Mouse (Mus musculus) liver, embryonic 11.5 days (tissue): ENCODE data around the gene Pole3. TPM values are rescaled to one million over a fixed set of nuclear protein-coding genes. Genes with fewer than 3 reads are reported as not detected.

Source experiments
- ATAC-seq: fragments of 200-750 bp; cut with Nextera tagmentation; replicated peaks from 2 replicates; pipeline ENCODE4 v1.8.0; 2017; ENCODE audit warnings: moderate number of reproducible peaks, mild to moderate bottlenecking, moderate TSS enrichment, moderate library complexity; ENCODE audit not compliant: low FRiP score
- DNase-seq: peaks from one replicate; pipeline ENCODE4 v3.0.0-alpha.2; 2017; ENCODE audit warnings: low spot score
- H3K27ac ChIP-seq: fragments of 300-500 bp; sonication (generic); 2 replicates; pipeline ENCODE4 v1.5.1; 2014; ENCODE audit warnings: mild to moderate bottlenecking, low read depth, low read length, control low read depth
- H3K27me3 ChIP-seq: fragments of 300-500 bp; sonication (generic); replicated peaks from 2 replicates; pipeline ENCODE4 v1.6.1; 2014; ENCODE audit warnings: low read length, mixed read lengths; ENCODE audit not compliant: control insufficient read depth, insufficient read depth
- H3K36me3 ChIP-seq: fragments of 300-500 bp; sonication (generic); 2 replicates; pipeline ENCODE4 v1.6.1; 2014; ENCODE audit warnings: mild to moderate bottlenecking, low read length, moderate library complexity, mixed read lengths; ENCODE audit not compliant: control insufficient read depth, insufficient read depth
- H3K4me1 ChIP-seq: fragments of 300-500 bp; sonication (generic); replicated peaks from 2 replicates; pipeline ENCODE4 v1.6.1; 2014; ENCODE audit warnings: low read length, mixed read lengths; ENCODE audit not compliant: control insufficient read depth, insufficient read depth
- H3K4me2 ChIP-seq: fragments of 300-500 bp; sonication (generic); 2 replicates; pipeline ENCODE4 v1.6.1; 2014; ENCODE audit warnings: mild to moderate bottlenecking, control low read depth, moderate library complexity
- H3K4me3 ChIP-seq: fragments of 300-500 bp; sonication (generic); 2 replicates; pipeline ENCODE4 v1.5.1; 2014; ENCODE audit warnings: low read depth, low read length, control low read depth
- H3K9ac ChIP-seq: fragments of 300-500 bp; sonication (generic); 2 replicates; pipeline ENCODE4 v1.6.1; 2014; ENCODE audit warnings: low read depth, low read length, control low read depth
- H3K9me3 ChIP-seq: fragments of 300-500 bp; sonication (generic); 2 replicates; pipeline ENCODE4 v1.6.1; 2016; ENCODE audit warnings: low read length, inconsistent platforms, mixed read lengths; ENCODE audit not compliant: control insufficient read depth
- WGBS: fragments of 180-500 bp; shearing (Covaris S2); extraction: QIAGEN DNeasy Blood & Tissue Kit; methylation state at CpG from one replicate; pipeline ENCODE4 v1.1.7; 2014; 5-methylcytosine and 5-hydroxymethylcytosine counted together
- polyA plus RNA-seq: library from polyadenylated mRNA; unstranded; fragments of >200 nt; fragmentation: Nextera tagmentation; extraction: Ambion mirVana; gene quantifications from 2 replicates; pipeline ENCODE4 v1.2.1, GENCODE M21; 2014

Gene Pole3
- polyA plus RNA-seq, 1 experiment from 2014 or later, result 102 TPM

DNA sequence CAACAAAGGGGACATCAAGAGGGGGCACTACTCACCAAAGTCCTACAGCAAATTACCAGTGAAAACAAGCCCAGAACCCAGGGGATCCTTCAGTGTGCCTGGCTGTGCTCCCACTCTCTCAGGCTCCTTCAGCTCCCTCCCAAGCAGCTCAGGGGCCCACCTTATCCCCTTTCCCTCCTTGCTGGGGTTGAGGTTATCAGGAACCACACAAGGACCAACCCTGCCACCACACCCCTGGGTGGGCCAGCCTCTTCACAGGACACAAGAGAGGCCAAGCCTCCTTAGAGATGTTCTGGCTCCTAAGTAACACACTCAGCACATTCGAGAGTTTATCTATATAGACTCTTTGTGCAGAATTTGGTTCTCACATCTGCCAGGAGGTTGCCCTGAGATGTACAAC is 8.3 kb downstream of the Pole3 start:
- Histone ChIP-seq H3K4me1 (peaks cover 36% of the 10 kb centered on the region), H3K9ac (peak overlapping the region; percentile 93), H3K36me3 (peaks cover 29% of the 10 kb centered on the region), H3K4me3 (peak overlapping the region; percentile 85), H3K27me3 (no peaks in the 10 kb centered on the region), H3K4me2 (peak overlapping the region; percentile 77), H3K9me3 (no peaks in the 10 kb centered on the region), H3K27ac (peak overlapping the region; percentile 93)
- DNase-seq (peak; percentile 73), ATAC-seq (peak; percentile 92)
- 28% methylated on average over 1 of the region's 1 CpGs for WGBS

DNA sequence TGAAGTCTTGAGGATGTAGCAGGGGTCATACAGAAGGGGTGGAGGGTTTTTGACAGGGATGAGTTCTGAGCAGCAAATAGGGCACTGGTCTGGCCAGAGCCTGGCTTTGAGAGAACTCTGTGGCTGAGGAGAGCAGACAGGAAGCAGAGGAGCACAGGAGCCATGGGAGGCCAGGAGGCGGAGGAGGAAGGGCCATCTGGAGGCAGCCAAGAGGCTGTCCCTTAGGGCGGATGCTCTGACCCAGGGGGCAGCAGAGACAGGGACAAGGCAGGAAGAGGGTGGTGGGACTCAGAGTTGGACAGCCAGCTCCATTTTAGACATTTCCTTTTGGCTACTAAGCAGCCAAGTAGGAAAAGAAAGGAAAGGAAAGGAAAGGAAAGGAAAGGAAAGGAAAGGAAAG is 8.8 kb downstream of the Pole3 start:
- Histone ChIP-seq H3K36me3 (peaks cover 34% of the 10 kb centered on the region), H3K27ac (peak overlapping the region; percentile 93), H3K4me1 (peaks cover 40% of the 10 kb centered on the region), H3K4me2 (peak overlapping the region; percentile 77), H3K4me3 (peak overlapping the region; percentile 85), H3K9ac (peak overlapping the region; percentile 93), H3K27me3 (no peaks in the 10 kb centered on the region), H3K9me3 (no peaks in the 10 kb centered on the region)
- DNase-seq, result no peak
- WGBS, result 14% methylated on average over 2 of the region's 2 CpGs
- peak; percentile 19; the same call in 1 of the 2 replicates for ATAC-seq

GRCm38 (mm10) chr4:62515490-62515889 is 9.4 kb downstream of the Pole3 start:
- Histone ChIP-seq H3K36me3 (peaks cover 40% of the 10 kb centered on the region), H3K9ac (peak overlapping the region; percentile 93), H3K4me3 (peak overlapping the region; percentile 85), H3K27ac (peak overlapping the region; percentile 93), H3K4me1 (peaks cover 40% of the 10 kb centered on the region), H3K27me3 (no peaks in the 10 kb centered on the region), H3K4me2 (peak overlapping the region; percentile 77), H3K9me3 (no peaks in the 10 kb centered on the region)
- ATAC-seq (no peak), DNase-seq (no peak)
- 36% methylated on average over 3 of the region's 3 CpGs for WGBS

DNA sequence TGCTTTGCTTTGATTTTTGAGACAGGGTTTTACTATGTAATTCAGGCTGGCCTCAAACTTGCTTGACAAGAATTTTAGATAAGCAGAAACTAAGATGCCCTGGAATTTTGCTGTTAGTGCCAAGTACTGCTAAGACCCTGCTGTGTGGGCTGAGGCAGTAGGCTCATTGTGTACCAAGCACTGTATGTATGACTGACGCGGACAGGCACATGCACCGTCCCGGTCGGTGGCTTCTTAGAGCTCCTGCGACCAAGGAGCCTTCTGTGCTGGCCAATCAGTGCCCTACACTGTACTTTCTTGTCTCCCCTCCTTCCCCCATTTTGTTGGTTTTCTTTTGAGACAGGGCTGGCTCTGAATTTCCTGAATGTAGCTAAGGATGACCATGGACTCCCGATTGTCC is 9.9 kb downstream of the Pole3 start:
- DNase-seq, result no peak
- Histone ChIP-seq H3K9me3 (no peaks in the 10 kb centered on the region), H3K27me3 (no peaks in the 10 kb centered on the region), H3K4me2 (peak overlapping the region; percentile 77), H3K9ac (peak overlapping the region; percentile 93), H3K27ac (peak overlapping the region; percentile 93), H3K4me3 (peak overlapping the region; percentile 85), H3K36me3 (peaks cover 45% of the 10 kb centered on the region), H3K4me1 (peaks cover 40% of the 10 kb centered on the region)
- ATAC-seq, result no peak
- WGBS, result 75% methylated on average over 7 of the region's 7 CpGs

GRCm38 (mm10) chr4:62513998-62514506 is 10.8 kb downstream of the Pole3 start:
- peak overlapping the region; percentile 40; the same call in 1 of the 2 replicates for H3K9ac ChIP-seq
- H3K9me3 ChIP-seq, result no peaks in the 10 kb centered on the region
- H3K27me3 ChIP-seq, result no peaks in the 10 kb centered on the region
- peaks cover 54% of the 10 kb centered on the region for H3K36me3 ChIP-seq
- H3K4me2 ChIP-seq, result peak overlapping the region; percentile 77
- WGBS, result 55% methylated on average over 11 of the region's 11 CpGs
- peak overlapping the region; percentile 16 for H3K4me3 ChIP-seq
- peak overlapping the region; percentile 32; the same call in 1 of the 2 replicates for H3K27ac ChIP-seq
- H3K4me1 ChIP-seq, result peaks cover 40% of the 10 kb centered on the region
- ATAC-seq (no peak), DNase-seq (no peak)

GRCm38 (mm10) chr4:62509946-62510345 is 14.9 kb downstream of the Pole3 start:
- H3K9me3 ChIP-seq, result no peaks in the 10 kb centered on the region
- no peak overlapping the region for H3K9ac ChIP-seq
- no peaks in the 10 kb centered on the region for H3K27me3 ChIP-seq
- peaks cover 14% of the 10 kb centered on the region for H3K4me1 ChIP-seq
- no peak for ATAC-seq
- DNase-seq, result no peak
- H3K27ac ChIP-seq, result no peak overlapping the region
- no peak overlapping the region for H3K4me3 ChIP-seq
- peaks cover 67% of the 10 kb centered on the region for H3K36me3 ChIP-seq
- 97% methylated on average over 11 of the region's 11 CpGs for WGBS
- no peak overlapping the region for H3K4me2 ChIP-seq

DNA sequence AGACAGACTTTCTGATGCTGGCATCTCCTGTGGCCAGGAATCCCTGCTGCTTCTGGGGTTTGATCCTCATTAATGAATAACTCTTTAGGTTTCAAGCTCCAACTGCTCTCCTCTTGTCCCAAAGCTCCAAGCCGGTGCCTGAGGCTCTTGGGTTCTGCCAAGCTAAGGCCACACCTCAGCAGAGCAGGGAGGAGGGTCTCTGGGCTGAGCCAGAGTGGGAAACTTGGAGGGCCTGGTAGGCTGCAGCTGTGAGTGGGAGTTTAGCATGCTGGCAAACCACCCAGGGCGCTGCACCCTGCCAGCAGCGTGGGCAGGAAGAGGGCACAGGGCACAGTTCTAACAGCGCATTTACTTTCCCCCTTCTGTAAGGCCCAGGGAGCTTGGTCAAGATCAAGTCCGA is 16.0 kb downstream of the Pole3 start:
- H3K4me1 ChIP-seq, result peaks cover 14% of the 10 kb centered on the region
- no peak overlapping the region for H3K4me2 ChIP-seq
- H3K9me3 ChIP-seq, result no peaks in the 10 kb centered on the region
- no peak overlapping the region for H3K9ac ChIP-seq
- no peaks in the 10 kb centered on the region for H3K27me3 ChIP-seq
- no peak overlapping the region for H3K27ac ChIP-seq
- H3K36me3 ChIP-seq, result peaks cover 62% of the 10 kb centered on the region
- ATAC-seq (no peak), DNase-seq (no peak)
- H3K4me3 ChIP-seq, result no peak overlapping the region
- 93% methylated on average over 5 of the region's 5 CpGs for WGBS

GRCm38 (mm10) chr4:62506798-62507197 is 18.1 kb downstream of the Pole3 start:
- Histone ChIP-seq H3K27me3 (no peaks in the 10 kb centered on the region), H3K4me3 (no peak overlapping the region), H3K9me3 (no peaks in the 10 kb centered on the region), H3K36me3 (peaks cover 42% of the 10 kb centered on the region), H3K9ac (no peak overlapping the region), H3K27ac (no peak overlapping the region), H3K4me1 (peaks cover 12% of the 10 kb centered on the region), H3K4me2 (no peak overlapping the region)
- 56% methylated on average over 2 of the region's 2 CpGs for WGBS
- DNase-seq (no peak), ATAC-seq (peak; percentile 33)

DNA sequence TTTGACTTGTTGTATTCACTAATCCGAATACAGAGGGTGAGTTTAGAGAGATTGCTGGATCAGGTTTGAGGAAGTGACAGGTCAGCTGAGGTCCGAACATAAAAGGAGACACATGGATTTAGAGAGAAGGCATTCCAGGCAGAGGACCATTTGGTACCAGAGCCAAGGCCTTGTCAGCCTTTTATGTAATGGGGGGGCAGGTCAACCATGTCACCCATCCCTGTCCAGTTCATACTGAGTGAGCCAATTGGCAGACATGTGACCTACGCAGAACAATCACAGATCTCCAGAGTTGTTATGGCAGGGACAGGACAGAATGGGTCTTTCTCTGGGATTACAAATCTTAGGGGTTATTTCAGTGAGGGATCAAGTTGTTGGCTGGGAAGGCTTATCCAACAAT is 18.9 kb downstream of the Pole3 start:
- Histone ChIP-seq H3K27ac (no peak overlapping the region), H3K9me3 (no peaks in the 10 kb centered on the region), H3K4me1 (peaks cover 9% of the 10 kb centered on the region), H3K36me3 (peaks cover 34% of the 10 kb centered on the region), H3K9ac (no peak overlapping the region), H3K27me3 (no peaks in the 10 kb centered on the region), H3K4me3 (no peak overlapping the region), H3K4me2 (no peak overlapping the region)
- ATAC-seq (no peak), DNase-seq (no peak)
- 88% methylated on average over 3 of the region's 3 CpGs for WGBS
